Mouse (Mus musculus): ENCODE results near the gene Ube2r2. TPM values are rescaled to one million over a fixed set of nuclear protein-coding genes. Genes with fewer than 3 reads are reported as not detected.

Ube2r2 gene
- polyA plus RNA-seq, 1 experiment: 44.4 TPM

DNA sequence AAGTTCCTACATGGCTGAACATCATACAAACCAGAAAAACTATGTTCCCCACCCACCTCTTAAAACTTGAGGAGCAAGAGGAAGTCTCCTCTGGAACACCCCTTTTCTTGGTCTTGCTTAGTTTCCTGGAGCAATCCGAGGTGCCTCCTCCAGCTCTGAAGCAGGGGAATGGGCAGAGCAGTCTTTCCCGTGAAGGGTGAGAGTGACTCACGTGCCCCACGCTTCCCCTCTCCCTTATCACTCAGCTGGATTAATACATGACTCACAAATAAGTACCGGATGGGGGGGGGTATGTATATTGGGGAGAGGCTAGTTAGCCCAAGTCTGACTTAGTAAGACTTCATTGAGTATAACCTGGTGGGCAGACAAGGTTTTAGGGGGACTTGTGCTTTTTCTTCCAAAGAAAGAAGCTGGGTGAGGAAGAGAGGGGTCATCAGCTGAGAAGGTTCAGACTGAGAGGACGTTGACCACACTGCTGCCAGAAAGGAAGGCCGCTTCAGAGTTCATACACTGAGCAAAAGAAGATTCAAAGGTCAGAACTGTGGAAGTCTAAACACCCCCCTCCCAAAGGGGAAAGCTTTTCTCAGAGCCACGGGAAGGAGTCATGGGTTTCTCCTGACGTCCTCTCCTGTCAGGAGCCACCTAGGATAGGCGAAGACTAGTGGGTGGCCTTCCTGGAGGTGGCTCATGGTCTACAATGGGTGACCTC lies 26.7 kb upstream of the Ube2r2 start:
- Histone ChIP-seq H3K4me1 (ENCODE audit: control insufficient read depth, insufficient read depth, low read length) (no peaks in the 10 kb centered on the region), H3K4me3 (replicated peaks; ENCODE audit: control insufficient read depth, low read depth, low read length) (no peak overlapping the region), H3K27ac (ENCODE audit: control insufficient read depth, insufficient read depth, low read depth, low read length, poor library complexity) (no peak overlapping the region)
- TF ChIP-seq POLR2A (IDR thresholded peaks at IDR 0.05; ENCODE audit: borderline replicate concordance, control insufficient read depth, low read depth, low read length) (no peak), CTCF (IDR thresholded peaks at IDR 0.05; ENCODE audit: control insufficient read depth, insufficient read depth, low read length) (no peak)
- WGBS: 54% methylated on average over 10 of the region's 10 CpGs

DNA sequence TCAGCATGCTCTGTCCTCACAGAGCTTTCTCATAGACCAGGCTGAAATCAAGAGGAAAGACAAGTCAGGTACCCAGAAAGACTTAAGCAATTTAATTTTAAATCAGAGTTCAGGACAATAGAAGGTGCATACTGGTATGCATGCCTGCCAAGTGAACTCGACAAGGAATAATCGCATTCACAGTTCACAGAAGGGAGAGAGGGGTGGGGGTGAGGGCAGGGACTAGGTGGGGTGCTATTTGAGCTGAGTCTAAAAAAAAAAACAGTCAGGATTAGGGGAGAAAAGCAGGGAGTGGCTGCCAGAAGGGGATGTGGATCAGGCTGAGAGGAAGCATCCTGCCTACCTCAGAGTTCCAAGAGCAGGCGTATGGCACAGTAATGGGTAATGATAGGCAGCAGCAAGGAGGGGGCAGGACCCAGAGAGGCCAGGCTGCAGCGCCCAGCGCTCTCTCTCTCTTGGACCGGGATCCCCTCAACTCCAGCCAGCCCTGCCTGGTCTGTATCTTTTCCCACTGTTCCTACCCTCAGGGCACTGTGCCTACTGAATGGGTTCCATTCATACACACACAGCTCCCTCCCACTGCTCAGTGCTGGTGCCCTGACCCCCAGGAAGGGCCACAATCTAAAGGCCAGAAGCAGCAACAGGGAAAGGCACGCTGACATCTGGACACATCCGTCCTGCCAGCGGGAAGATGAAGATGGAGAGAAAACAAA lies 21.0 kb upstream of the Ube2r2 start:
- 90% methylated on average over 9 of the region's 9 CpGs for WGBS

DNA sequence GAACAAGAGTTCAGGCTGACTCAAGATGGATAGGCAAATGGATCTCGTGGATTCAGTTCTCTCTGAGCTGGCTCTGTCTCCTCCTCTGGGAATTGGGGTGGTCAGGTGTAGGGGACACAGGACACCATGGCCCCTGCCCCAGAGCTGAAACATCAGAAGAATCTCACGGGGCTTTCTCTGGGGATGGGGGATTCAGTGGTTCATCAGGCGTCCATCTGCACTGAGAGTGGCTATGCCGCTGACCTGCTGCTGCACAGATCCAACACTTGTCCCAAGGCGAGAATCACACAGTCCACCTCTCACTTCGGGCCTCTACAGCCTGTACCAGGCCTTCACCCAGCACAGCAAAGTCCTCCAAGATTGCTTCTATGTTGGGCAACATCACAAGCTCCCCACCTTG lies 20.5 kb upstream of the Ube2r2 start:
- Histone ChIP-seq H3K4me3 (replicated peaks; ENCODE audit: control insufficient read depth, low read depth, low read length) (no peak overlapping the region), H3K27ac (ENCODE audit: control insufficient read depth, insufficient read depth, low read depth, low read length, poor library complexity) (no peak overlapping the region), H3K4me1 (ENCODE audit: control insufficient read depth, insufficient read depth, low read length) (no peaks in the 10 kb centered on the region)
- TF ChIP-seq CTCF (IDR thresholded peaks at IDR 0.05; ENCODE audit: control insufficient read depth, insufficient read depth, low read length) (no peak), POLR2A (IDR thresholded peaks at IDR 0.05; ENCODE audit: borderline replicate concordance, control insufficient read depth, low read depth, low read length) (no peak)
- 89% methylated on average over 6 of the region's 6 CpGs for WGBS

More for the DNA sequence above, 21.0 kb upstream of the Ube2r2 start:
- H3K4me1 ChIP-seq (ENCODE audit: control insufficient read depth, insufficient read depth, low read length): no peaks in the 10 kb centered on the region
- no peak overlapping the region for H3K27ac ChIP-seq (ENCODE audit: control insufficient read depth, insufficient read depth, low read depth, low read length, poor library complexity)
- TF ChIP-seq CTCF (IDR thresholded peaks at IDR 0.05; ENCODE audit: control insufficient read depth, insufficient read depth, low read length): no peak
- TF ChIP-seq POLR2A (IDR thresholded peaks at IDR 0.05; ENCODE audit: borderline replicate concordance, control insufficient read depth, low read depth, low read length): no peak
- no peak overlapping the region for H3K4me3 ChIP-seq (replicated peaks; ENCODE audit: control insufficient read depth, low read depth, low read length)

DNA sequence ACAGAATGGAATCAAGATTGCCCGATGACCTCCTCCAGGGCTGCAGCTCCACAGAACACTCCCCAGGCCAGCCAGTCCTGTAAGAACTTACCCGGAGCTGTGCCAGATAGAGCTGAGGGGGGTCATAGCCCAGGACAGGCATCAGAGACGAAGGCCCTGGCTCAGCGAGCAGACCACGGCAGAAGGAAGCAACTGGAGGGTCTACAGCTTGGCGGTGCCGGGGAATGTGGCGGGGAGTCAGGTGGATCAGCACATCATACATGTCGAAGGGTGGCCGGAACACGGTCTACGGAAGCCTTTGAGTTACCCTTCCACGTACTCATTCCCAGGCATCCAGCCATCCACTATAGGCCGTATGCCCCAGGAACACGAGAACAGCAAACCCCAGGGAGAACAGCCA lies 19.8 kb upstream of the Ube2r2 start:
- no peak overlapping the region for H3K4me3 ChIP-seq (replicated peaks; ENCODE audit: control insufficient read depth, low read depth, low read length)
- 88% methylated on average over 15 of the region's 15 CpGs for WGBS
- H3K27ac ChIP-seq (ENCODE audit: control insufficient read depth, insufficient read depth, low read depth, low read length, poor library complexity): no peak overlapping the region
- no peaks in the 10 kb centered on the region for H3K4me1 ChIP-seq (ENCODE audit: control insufficient read depth, insufficient read depth, low read length)
- TF ChIP-seq CTCF (IDR thresholded peaks at IDR 0.05; ENCODE audit: control insufficient read depth, insufficient read depth, low read length): no peak
- TF ChIP-seq POLR2A (IDR thresholded peaks at IDR 0.05; ENCODE audit: borderline replicate concordance, control insufficient read depth, low read depth, low read length): no peak

DNA sequence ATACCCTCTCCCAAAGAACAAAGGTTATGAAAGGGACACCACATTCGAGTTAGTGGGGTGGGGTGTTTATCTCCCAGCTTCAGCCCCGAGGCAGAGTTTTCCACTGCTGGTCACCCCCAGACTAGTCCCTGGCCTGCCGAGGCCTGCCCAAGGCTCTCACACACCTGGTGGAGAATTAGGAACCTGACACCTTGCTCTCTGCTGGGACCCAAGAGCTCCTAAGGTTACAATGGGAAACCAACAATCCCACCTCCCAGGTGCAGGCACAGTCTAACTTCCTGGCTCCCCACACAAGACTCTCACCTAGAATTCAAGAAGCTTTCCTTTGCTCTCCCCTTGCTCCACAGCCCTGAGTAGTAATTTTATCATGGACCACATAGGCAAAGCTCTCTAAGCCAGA lies 18.7 kb upstream of the Ube2r2 start:
- Histone ChIP-seq H3K4me3 (replicated peaks; ENCODE audit: control insufficient read depth, low read depth, low read length) (no peak overlapping the region), H3K27ac (ENCODE audit: control insufficient read depth, insufficient read depth, low read depth, low read length, poor library complexity) (no peak overlapping the region), H3K4me1 (ENCODE audit: control insufficient read depth, insufficient read depth, low read length) (no peaks in the 10 kb centered on the region)
- WGBS: 72% methylated on average over 3 of the region's 3 CpGs
- TF ChIP-seq POLR2A (IDR thresholded peaks at IDR 0.05; ENCODE audit: borderline replicate concordance, control insufficient read depth, low read depth, low read length): no peak
- no peak for TF ChIP-seq CTCF (IDR thresholded peaks at IDR 0.05; ENCODE audit: control insufficient read depth, insufficient read depth, low read length)

DNA sequence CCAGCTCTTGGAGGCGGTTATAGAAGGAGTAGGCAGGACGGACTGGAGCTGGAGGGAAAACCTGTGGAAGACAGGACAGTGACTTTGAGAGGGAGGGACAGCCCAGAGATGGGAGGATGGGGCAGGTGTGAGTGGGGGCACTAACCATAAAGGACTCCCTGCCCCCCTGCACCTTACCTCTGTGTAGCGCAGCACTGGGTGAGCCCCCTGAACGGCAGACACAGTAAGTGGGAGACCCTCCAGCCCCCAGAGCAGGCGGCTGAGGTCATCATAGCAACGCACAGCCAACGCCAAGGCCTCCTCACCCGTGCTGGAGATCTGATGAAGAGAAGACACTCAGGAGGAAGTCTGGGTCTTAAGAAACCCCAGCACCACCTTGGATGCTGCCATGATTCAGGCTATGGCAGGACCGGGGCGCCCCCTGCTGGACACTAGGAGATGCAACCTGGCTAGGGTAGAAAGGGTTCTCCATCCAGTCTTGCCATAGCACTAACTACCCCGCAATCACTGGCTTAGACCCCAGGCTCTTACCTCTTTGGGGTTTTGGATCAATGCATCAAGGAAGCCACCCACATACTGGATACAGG lies 16.7 kb upstream of the Ube2r2 start:
- 69% methylated on average over 11 of the region's 11 CpGs for WGBS
- TF ChIP-seq CTCF (IDR thresholded peaks at IDR 0.05; ENCODE audit: control insufficient read depth, insufficient read depth, low read length) (peak; percentile 82), POLR2A (IDR thresholded peaks at IDR 0.05; ENCODE audit: borderline replicate concordance, control insufficient read depth, low read depth, low read length) (no peak)
- Histone ChIP-seq H3K4me1 (ENCODE audit: control insufficient read depth, insufficient read depth, low read length) (peaks cover 1% of the 10 kb centered on the region; the same call in 1 of the 2 replicates), H3K27ac (ENCODE audit: control insufficient read depth, insufficient read depth, low read depth, low read length, poor library complexity) (no peak overlapping the region), H3K4me3 (replicated peaks; ENCODE audit: control insufficient read depth, low read depth, low read length) (no peak overlapping the region)

DNA sequence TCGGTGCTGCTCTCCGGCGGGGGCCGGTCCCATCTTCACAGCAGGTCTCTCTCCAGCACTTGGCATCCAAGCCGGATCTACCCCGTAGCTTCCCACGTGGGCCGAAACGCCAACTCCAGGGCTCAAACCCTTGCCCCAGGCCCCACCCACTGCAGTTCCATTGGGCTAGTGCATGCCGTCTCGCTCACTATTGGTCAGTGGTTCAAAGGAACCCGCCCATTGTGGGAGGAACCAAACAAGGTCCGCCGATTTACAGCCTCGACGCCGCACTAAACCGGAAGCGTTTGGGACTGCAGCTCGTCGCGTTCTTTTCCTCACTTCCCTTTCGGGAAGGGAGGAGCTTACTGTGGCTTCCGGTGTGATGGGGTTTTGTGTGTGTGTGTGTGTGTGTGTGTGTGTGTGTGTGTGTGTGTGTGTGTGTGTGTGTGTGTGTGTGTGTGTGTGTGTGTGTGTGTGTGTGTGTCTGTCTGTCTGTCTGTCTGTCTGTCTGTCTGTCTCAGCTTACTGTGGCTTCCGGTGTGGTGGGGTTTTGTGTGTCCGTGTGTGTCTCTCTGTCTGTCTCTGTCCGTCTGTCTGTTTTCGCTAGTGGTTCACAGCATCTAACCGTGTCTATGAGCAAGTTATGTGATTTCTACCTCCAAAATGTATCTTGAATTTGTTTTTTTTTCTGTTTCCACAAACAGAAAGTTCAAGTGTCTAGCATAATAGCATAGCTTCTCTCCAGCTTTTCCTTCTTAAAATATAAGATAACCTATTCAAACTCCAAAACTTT lies 11.2 kb upstream of the Ube2r2 start, which contains the start of gene Nol6:
Gene Nol6 (minus strand): TSS at position 276 of the 772 bp plus-strand sequence.
- under 1% methylated on average over 29 of the region's 29 CpGs for WGBS
- TF ChIP-seq CTCF (IDR thresholded peaks at IDR 0.05; ENCODE audit: control insufficient read depth, insufficient read depth, low read length) (no peak), POLR2A (IDR thresholded peaks at IDR 0.05; ENCODE audit: borderline replicate concordance, control insufficient read depth, low read depth, low read length) (peak; percentile 49; the same call in 1 of the 2 replicates)
- Histone ChIP-seq H3K27ac (ENCODE audit: control insufficient read depth, insufficient read depth, low read depth, low read length, poor library complexity) (no peak within 1 kb of the TSS), H3K4me3 (replicated peaks; ENCODE audit: control insufficient read depth, low read depth, low read length) (peak within 1 kb of the TSS; percentile 87), H3K4me1 (ENCODE audit: control insufficient read depth, insufficient read depth, low read length) (peaks cover 1% of the 10 kb centered on the region; the same call in 1 of the 2 replicates)
